28 mouse cellular contexts compared by ENCODE assay signal in the genomic region with DNA sequence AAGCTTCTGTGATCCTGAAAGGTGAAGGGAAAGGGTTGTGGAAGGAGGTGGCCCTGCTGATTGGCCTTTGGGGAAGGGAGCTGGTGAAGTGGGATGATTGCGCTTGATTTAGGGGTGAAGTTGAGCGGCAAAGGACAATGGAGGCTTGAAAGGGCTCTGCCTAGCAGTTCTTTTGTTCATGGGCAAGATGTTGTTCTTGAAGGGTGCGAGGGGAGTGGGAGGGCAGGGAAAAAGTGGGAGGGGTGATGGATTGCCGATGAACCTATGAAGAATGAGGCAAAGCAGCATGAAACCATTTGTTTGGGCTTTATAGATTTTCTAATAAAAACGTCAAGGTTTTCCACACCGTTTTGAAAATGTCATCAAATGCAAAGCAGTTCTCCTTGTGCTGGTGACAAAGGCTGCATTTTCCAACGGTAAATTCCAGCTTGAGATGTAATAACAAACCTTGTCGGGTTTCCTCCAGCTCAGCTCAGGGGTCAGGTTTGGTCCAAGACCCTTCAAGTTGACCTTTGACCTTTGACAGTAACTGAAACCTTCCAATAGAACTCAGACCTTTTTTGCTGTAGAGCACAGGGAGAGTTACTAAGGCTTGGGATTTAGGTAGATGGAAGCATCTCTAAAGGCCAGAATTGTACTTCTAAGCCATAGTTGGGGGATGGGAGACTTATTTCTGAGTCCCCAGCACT.
DNase-seq lines count a peak whose midpoint lies in the region; ATAC-seq and TF ChIP-seq lines count a peak whose summit lies in the region.
"Had no signal": no experiment of that assay in that cellular context is flagged by ENCODE, and none has a peak within 500 bp of the region (broad histone marks: within the 10 kb centered on the region; RNA-seq: fewer than 3 reads in every experiment).

No protein-coding gene starts in this region.

- no peaks in the 10 kb centered on the region for H3K27me3 ChIP-seq in hindbrain, embryonic 11.5 days (ENCODE audit: control insufficient read depth, insufficient read depth, low read length)
- no peaks in the 10 kb centered on the region for H3K27me3 ChIP-seq in hindbrain, embryonic 13.5 days
- no peaks in the 10 kb centered on the region for H3K27me3 ChIP-seq in limb, embryonic 10.5 days (ENCODE audit: low read depth, poor library complexity, severe bottlenecking)
- no peaks in the 10 kb centered on the region for H3K27me3 ChIP-seq in lung, postnatal 0 days (replicated peaks; ENCODE audit: insufficient read depth, low read length)
- H3K27me3 ChIP-seq: forebrain, embryonic 13.5 days; kidney, embryonic 15.5 days; midbrain, embryonic 12.5 days; Patski had no signal

- H3K9me3 ChIP-seq in hindbrain, embryonic 11.5 days (ENCODE audit: control insufficient read depth, low read length): no peaks in the 10 kb centered on the region
- no peaks in the 10 kb centered on the region for H3K9me3 ChIP-seq in hindbrain, embryonic 13.5 days
- no peaks in the 10 kb centered on the region for H3K9me3 ChIP-seq in limb, embryonic 10.5 days (replicated peaks)
- no peaks in the 10 kb centered on the region for H3K9me3 ChIP-seq in lung, postnatal 0 days (ENCODE audit: low read length)
- H3K9me3 ChIP-seq: embryonic facial prominence, embryonic 15.5 days; forebrain, embryonic 13.5 days; kidney, embryonic 15.5 days; midbrain, embryonic 12.5 days had no signal

- no peak for TF ChIP-seq EP300 in lung, postnatal 0 days (IDR thresholded peaks at IDR 0.05)

- H3K4me2 ChIP-seq in hindbrain, embryonic 11.5 days (replicated peaks; ENCODE audit: low read depth, low read length): no peak overlapping the region
- H3K4me2 ChIP-seq in hindbrain, embryonic 13.5 days: no peak overlapping the region
- no peak overlapping the region for H3K4me2 ChIP-seq in lung, postnatal 0 days (replicated peaks; ENCODE audit: low read depth, low read length)
- H3K4me2 ChIP-seq: embryonic facial prominence, embryonic 15.5 days; forebrain, embryonic 13.5 days; heart, embryonic 11.5 days; kidney, embryonic 15.5 days; lung, embryonic 14.5 days; midbrain, embryonic 12.5 days had no signal

- H3K4me1 ChIP-seq in hindbrain, embryonic 11.5 days (replicated peaks; ENCODE audit: control insufficient read depth, insufficient read depth, low read length): no peaks in the 10 kb centered on the region
- peaks cover 22% of the 10 kb centered on the region for H3K4me1 ChIP-seq in hindbrain, embryonic 13.5 days (replicated peaks)
- H3K4me1 ChIP-seq in limb, embryonic 10.5 days: peaks cover 36% of the 10 kb centered on the region
- H3K4me1 ChIP-seq in lung, postnatal 0 days (ENCODE audit: insufficient read depth, low read depth, low read length): no peaks in the 10 kb centered on the region

- no peak overlapping the region for H3K4me3 ChIP-seq in hindbrain, embryonic 11.5 days (ENCODE audit: low read depth, low read length)
- no peak overlapping the region for H3K4me3 ChIP-seq in hindbrain, embryonic 13.5 days
- no peak overlapping the region for H3K4me3 ChIP-seq in limb, embryonic 10.5 days
- H3K4me3 ChIP-seq in lung, postnatal 0 days (ENCODE audit: low read depth, low read length): no peak overlapping the region
- H3K4me3 ChIP-seq: embryonic facial prominence, embryonic 15.5 days; forebrain, embryonic 13.5 days; kidney, embryonic 15.5 days; midbrain, embryonic 12.5 days had no signal

- H3K36me3 ChIP-seq in hindbrain, embryonic 11.5 days (ENCODE audit: control insufficient read depth, insufficient read depth, low read length): no peaks in the 10 kb centered on the region
- no peaks in the 10 kb centered on the region for H3K36me3 ChIP-seq in hindbrain, embryonic 13.5 days
- H3K36me3 ChIP-seq in limb, embryonic 10.5 days: no peaks in the 10 kb centered on the region
- no peaks in the 10 kb centered on the region for H3K36me3 ChIP-seq in lung, postnatal 0 days (ENCODE audit: insufficient read depth, low read length)
- H3K36me3 ChIP-seq: embryonic facial prominence, embryonic 15.5 days; kidney, embryonic 15.5 days; midbrain, embryonic 12.5 days had no signal

- no peak overlapping the region for H3K27ac ChIP-seq in hindbrain, embryonic 11.5 days (ENCODE audit: low read depth, low read length)
- no peak overlapping the region for H3K27ac ChIP-seq in hindbrain, embryonic 13.5 days
- peak overlapping the region; percentile 65 for H3K27ac ChIP-seq in limb, embryonic 10.5 days
- no peak overlapping the region for H3K27ac ChIP-seq in lung, postnatal 0 days (ENCODE audit: low read length)
- H3K27ac ChIP-seq: embryonic facial prominence, embryonic 15.5 days; forebrain, embryonic 13.5 days; kidney, embryonic 15.5 days; liver, embryonic 14.5 days; midbrain, embryonic 12.5 days had no signal

- no peak for TF ChIP-seq CTCF in lung, postnatal 0 days (IDR thresholded peaks at IDR 0.05)

- intact Hi-C loops in left cerebral cortex, postnatal 10 days (cut with DNase I): no loop called here

- peak; percentile 24 for DNase-seq in hindbrain, embryonic 11.5 days (ENCODE audit: low spot score)
- DNase-seq in embryo, embryonic 10 days (ENCODE audit: low spot score): peak; percentile 89
- DNase-seq in limb, embryonic 10.5 days (ENCODE audit: low spot score): no peak
- DNase-seq in lung, postnatal 0 days (ENCODE audit: low spot score): no peak
- no peak for DNase-seq in cerebellum, adult 11 months
- DNase-seq in left cerebral cortex, postnatal 10 days (ENCODE audit: extremely low spot score in 1 of 2, low spot score in 2 of 2): no peak
- DNase-seq: adrenal gland, postnatal 25 days; cerebellum, adult 8-10 months; cerebellum, postnatal 25 days; gastrocnemius, postnatal 25 days; heart, adult 18-20 months; heart, postnatal 36 days; kidney, adult 18-20 months; kidney, postnatal 36 days; liver; lung, embryonic 14.5 days; right cerebral cortex, postnatal 4 days; thymus, adult 2 months; thymus, postnatal 36 days had no signal

- ATAC-seq in hindbrain, embryonic 11.5 days (ENCODE audit: low FRiP score): no peak
- ATAC-seq in hindbrain, embryonic 13.5 days (ENCODE audit: low FRiP score): no peak
- ATAC-seq in lung, postnatal 0 days: no peak
- ATAC-seq: forebrain, embryonic 13.5 days; hindbrain, embryonic 16.5 days; Patski had no signal

- H3K9ac ChIP-seq in hindbrain, embryonic 11.5 days (ENCODE audit: low read depth, low read length): no peak overlapping the region
- no peak overlapping the region for H3K9ac ChIP-seq in hindbrain, embryonic 13.5 days
- no peak overlapping the region for H3K9ac ChIP-seq in lung, postnatal 0 days (replicated peaks; ENCODE audit: low read depth)
- H3K9ac ChIP-seq: embryonic facial prominence, embryonic 15.5 days; forebrain, embryonic 13.5 days; kidney, embryonic 15.5 days; liver, embryonic 14.5 days; lung, embryonic 14.5 days; midbrain, embryonic 12.5 days had no signal

- WGBS in hindbrain, embryonic 11.5 days: 7% methylated on average over 8 of the region's 8 CpGs
- WGBS in hindbrain, embryonic 13.5 days: 5% methylated on average over 8 of the region's 8 CpGs
- WGBS in limb, embryonic 10.5 days: 26% methylated on average over 8 of the region's 8 CpGs
- WGBS in lung, postnatal 0 days: 45% methylated on average over 8 of the region's 8 CpGs

Comparison
In these comparisons a context has a peak if more than half of its experiments do, and no peak if none do; other contexts are left out.
1. DNase-seq: peak in hindbrain, embryonic 11.5 days (single experiment) and embryo, embryonic 10 days (single experiment); none in limb, embryonic 10.5 days (single experiment), lung, postnatal 0 days (single experiment), cerebellum, adult 11 months (single experiment) and left cerebral cortex, postnatal 10 days (0 of 2).